Mouse (Mus musculus) testis, adult 2 months (tissue): Measurements from ENCODE around the gene Slc35b3.

ENCODE experiments used
- CTCF ChIP-seq: fragments of 200-500 bp; IDR thresholded peaks from 2 replicates; pipeline ENCODE4 v1.5.1; 2012; ENCODE audit warnings: low read depth, mild to moderate bottlenecking, inconsistent platforms, low read length, moderate library complexity; ENCODE audit not compliant: control insufficient read depth, insufficient read depth, insufficient replicate concordance
- POLR2A ChIP-seq: fragments of 200-500 bp; IDR thresholded peaks from 2 replicates; pipeline ENCODE4 v1.6.1; 2012; ENCODE audit warnings: low read depth, mild to moderate bottlenecking, inconsistent platforms, low read length, moderate library complexity; ENCODE audit not compliant: control insufficient read depth

GRCm38 (mm10) chr13:39002424-39002823, 41.7 kb upstream of the Slc35b3 start:
- TF ChIP-seq CTCF = no peak
- TF ChIP-seq POLR2A = no peak
